Mouse (Mus musculus): ENCODE measurements at regions not wholly inside any gene's neighbourhood (a gene's known extent, or its start where the extent isn't known, plus 50 kb on each side); places are given as distances from the start of the nearest gene placed in this dataset.

GRCm38 (mm10) chr17:9870237-9870636 lies 200.7 kb upstream of the Pabpc6 start:
- WGBS (ENCODE audit: insufficient replicate concordance) = 53% methylated on average over 3 of the region's 3 CpGs
- DNase-seq (no peak), ATAC-seq (no peak)
- Histone ChIP-seq H3K36me3 (replicated peaks; ENCODE audit: insufficient read depth, low read length) (no peaks in the 10 kb centered on the region), H3K9me3 (ENCODE audit: low read length) (no peaks in the 10 kb centered on the region), H3K27me3 (ENCODE audit: insufficient read depth, low read length) (no peaks in the 10 kb centered on the region), H3K4me3 (ENCODE audit: low read depth, low read length) (no peak overlapping the region), H3K4me1 (ENCODE audit: insufficient read depth) (no peaks in the 10 kb centered on the region), H3K9ac (replicated peaks) (no peak overlapping the region), H3K27ac (ENCODE audit: low read depth) (no peak overlapping the region), H3K4me2 (ENCODE audit: low read depth, low read length) (no peak overlapping the region)
- TF ChIP-seq EP300 (IDR thresholded peaks at IDR 0.05; ENCODE audit: low read depth) (no peak), CTCF (IDR thresholded peaks at IDR 0.05; ENCODE audit: low read depth) (no peak)

- Histone ChIP-seq H3K9ac (replicated peaks) (no peak overlapping the region), H3K4me2 (ENCODE audit: low read depth, low read length) (no peak overlapping the region), H3K27me3 (ENCODE audit: insufficient read depth, low read length) (no peaks in the 10 kb centered on the region), H3K4me3 (ENCODE audit: low read depth, low read length) (no peak overlapping the region), H3K27ac (ENCODE audit: low read depth) (no peak overlapping the region), H3K36me3 (replicated peaks; ENCODE audit: insufficient read depth, low read length) (no peaks in the 10 kb centered on the region), H3K9me3 (ENCODE audit: low read length) (no peaks in the 10 kb centered on the region), H3K4me1 (ENCODE audit: insufficient read depth) (no peaks in the 10 kb centered on the region)
- ATAC-seq (no peak), DNase-seq (no peak)
- 73% methylated on average over 11 of the region's 11 CpGs for WGBS (ENCODE audit: insufficient replicate concordance)
- no peak for TF ChIP-seq CTCF (IDR thresholded peaks at IDR 0.05; ENCODE audit: low read depth)
- TF ChIP-seq EP300 (IDR thresholded peaks at IDR 0.05; ENCODE audit: low read depth) = no peak
Measured at GRCm38 (mm10) chr17:9868747-9869281, 199.3 kb upstream of the Pabpc6 start.

- no peak for DNase-seq
- ATAC-seq = no peak
- H3K27me3 ChIP-seq (ENCODE audit: insufficient read depth, low read length) = no peaks in the 10 kb centered on the region
- H3K9me3 ChIP-seq (ENCODE audit: low read length) = no peaks in the 10 kb centered on the region
- no peak overlapping the region for H3K27ac ChIP-seq (ENCODE audit: low read depth)
- H3K9ac ChIP-seq (replicated peaks) = no peak overlapping the region
- H3K4me3 ChIP-seq (ENCODE audit: low read depth, low read length) = no peak overlapping the region
- no peaks in the 10 kb centered on the region for H3K36me3 ChIP-seq (replicated peaks; ENCODE audit: insufficient read depth, low read length)
- WGBS (ENCODE audit: insufficient replicate concordance) = 56% methylated on average over 10 of the region's 10 CpGs
- TF ChIP-seq CTCF (IDR thresholded peaks at IDR 0.05; ENCODE audit: low read depth) (no peak), EP300 (IDR thresholded peaks at IDR 0.05; ENCODE audit: low read depth) (no peak)
- H3K4me1 ChIP-seq (ENCODE audit: insufficient read depth) = no peaks in the 10 kb centered on the region
- H3K4me2 ChIP-seq (ENCODE audit: low read depth, low read length) = no peak overlapping the region
Measured at GRCm38 (mm10) chr17:9864254-9864653, 194.7 kb upstream of the Pabpc6 start.

- DNase-seq = no peak
- 69% methylated on average over 15 of the region's 15 CpGs for WGBS (ENCODE audit: insufficient replicate concordance)
- no peak overlapping the region for H3K4me3 ChIP-seq (ENCODE audit: low read depth, low read length)
- no peak for ATAC-seq
- TF ChIP-seq CTCF (IDR thresholded peaks at IDR 0.05; ENCODE audit: low read depth) (no peak), EP300 (IDR thresholded peaks at IDR 0.05; ENCODE audit: low read depth) (no peak)
- no peak overlapping the region for H3K4me2 ChIP-seq (ENCODE audit: low read depth, low read length)
- no peak overlapping the region for H3K27ac ChIP-seq (ENCODE audit: low read depth)
- no peaks in the 10 kb centered on the region for H3K27me3 ChIP-seq (ENCODE audit: insufficient read depth, low read length)
- H3K9me3 ChIP-seq (ENCODE audit: low read length) = no peaks in the 10 kb centered on the region
- no peaks in the 10 kb centered on the region for H3K36me3 ChIP-seq (replicated peaks; ENCODE audit: insufficient read depth, low read length)
- H3K9ac ChIP-seq (replicated peaks) = no peak overlapping the region
- no peaks in the 10 kb centered on the region for H3K4me1 ChIP-seq (ENCODE audit: insufficient read depth)
Measured at GRCm38 (mm10) chr17:9861923-9862854, 192.7 kb upstream of the Pabpc6 start.

- Histone ChIP-seq H3K4me3 (ENCODE audit: low read depth, low read length) (no peak overlapping the region), H3K4me1 (ENCODE audit: insufficient read depth) (no peaks in the 10 kb centered on the region), H3K27me3 (ENCODE audit: insufficient read depth, low read length) (no peaks in the 10 kb centered on the region), H3K9ac (replicated peaks) (no peak overlapping the region), H3K27ac (ENCODE audit: low read depth) (no peak overlapping the region), H3K9me3 (ENCODE audit: low read length) (0 out of 2 replicates have a peak, but pooled peaks cover 1% of the 10 kb centered on the region), H3K4me2 (ENCODE audit: low read depth, low read length) (no peak overlapping the region), H3K36me3 (replicated peaks; ENCODE audit: insufficient read depth, low read length) (no peaks in the 10 kb centered on the region)
- WGBS (ENCODE audit: insufficient replicate concordance) = 78% methylated on average over 6 of the region's 6 CpGs
- DNase-seq (no peak), ATAC-seq (no peak)
- no peak for TF ChIP-seq EP300 (IDR thresholded peaks at IDR 0.05; ENCODE audit: low read depth)
- TF ChIP-seq CTCF (IDR thresholded peaks at IDR 0.05; ENCODE audit: low read depth) = no peak
Measured at GRCm38 (mm10) chr17:9861346-9861745, 191.8 kb upstream of the Pabpc6 start.

- H3K9ac ChIP-seq (replicated peaks) = no peak overlapping the region
- no peaks in the 10 kb centered on the region for H3K4me1 ChIP-seq (ENCODE audit: insufficient read depth)
- H3K4me3 ChIP-seq (ENCODE audit: low read depth, low read length) = no peak overlapping the region
- no peaks in the 10 kb centered on the region for H3K27me3 ChIP-seq (ENCODE audit: insufficient read depth, low read length)
- TF ChIP-seq CTCF (IDR thresholded peaks at IDR 0.05; ENCODE audit: low read depth) (no peak), EP300 (IDR thresholded peaks at IDR 0.05; ENCODE audit: low read depth) (no peak)
- no peaks in the 10 kb centered on the region for H3K36me3 ChIP-seq (replicated peaks; ENCODE audit: insufficient read depth, low read length)
- H3K27ac ChIP-seq (ENCODE audit: low read depth) = no peak overlapping the region
- no peak overlapping the region for H3K4me2 ChIP-seq (ENCODE audit: low read depth, low read length)
- H3K9me3 ChIP-seq (ENCODE audit: low read length) = no peaks in the 10 kb centered on the region
- DNase-seq (no peak), ATAC-seq (no peak)
- 80% methylated on average over 9 of the region's 9 CpGs for WGBS (ENCODE audit: insufficient replicate concordance)
Measured at GRCm38 (mm10) chr17:9848559-9849357, 179.2 kb upstream of the Pabpc6 start.
